Mouse (Mus musculus): ENCODE results near the gene Slc22a20.

DNA sequence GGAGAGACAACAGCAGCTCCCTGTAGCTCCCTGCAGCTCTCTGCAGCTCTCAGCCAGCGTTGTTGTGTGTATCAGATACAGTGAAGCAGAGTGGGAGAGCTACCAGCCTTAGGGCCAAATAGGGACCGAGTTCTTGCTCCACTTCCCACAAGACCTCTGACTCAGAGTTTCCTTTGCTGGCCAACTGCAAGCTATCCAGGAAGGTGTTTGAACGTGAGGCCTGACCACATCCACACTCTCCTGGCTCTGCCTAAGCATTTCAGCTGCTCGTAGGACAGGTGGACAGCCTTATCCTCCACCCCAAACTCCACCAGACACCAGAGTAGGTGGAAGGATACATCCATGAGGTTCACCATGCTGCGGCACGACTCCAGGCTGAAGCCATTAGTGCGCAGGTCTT, 6.1 kb upstream of the Slc22a20 start:
- TF ChIP-seq POLR2A (IDR thresholded peaks at IDR 0.05; ENCODE audit: insufficient read depth, low read depth, low read length) (no peak), CTCF (IDR thresholded peaks at IDR 0.05; ENCODE audit: insufficient read depth, low read depth, low read length) (no peak)

Measured in olfactory bulb, adult 2 months (tissue).